Mouse (Mus musculus) B cell, adult 2 months (primary cell): ENCODE measurements around the gene Mindy3.

Experiments used
- DNase-seq, 2 experiments: peaks; one replicate each; pipeline ENCODE4 v3.0.0; 2022

Mindy3 gene

GRCm38 (mm10) chr2:12297287-12297686 lies 122.0 kb downstream of the Mindy3 start:
- DNase-seq: no peak
